Mouse (Mus musculus) heart, postnatal 0 days (tissue): ENCODE measurements at regions not wholly inside any gene's neighbourhood (a gene's known extent, or its start where the extent isn't known, plus 50 kb on each side); places are given as distances from the start of the nearest gene placed in this dataset.
A peak's percentile ranks its signal among the peaks of the same experiment; 100 is the strongest.

Experiments
- ATAC-seq: fragments of 200-750 bp; cut with Nextera tagmentation; 2 replicates; pipeline ENCODE4 v1.8.0; 2017; ENCODE audit warnings: low read depth, moderate number of reproducible peaks, moderate library complexity; ENCODE audit not compliant: insufficient read depth
- DNase-seq: peaks from one replicate; pipeline ENCODE4 v3.0.0-alpha.2; 2016; ENCODE audit warnings: low spot score
- H3K27ac ChIP-seq: fragments of 300-500 bp; sonication (generic); 2 replicates; pipeline ENCODE4 v1.5.1; 2014; ENCODE audit warnings: low read depth, mild to moderate bottlenecking
- H3K27me3 ChIP-seq: fragments of 300-500 bp; sonication (generic); 2 replicates; pipeline ENCODE4 v1.6.1; 2014; ENCODE audit warnings: low read length, mixed read lengths; ENCODE audit not compliant: control insufficient read depth, insufficient read depth
- H3K36me3 ChIP-seq: fragments of 300-500 bp; sonication (generic); replicated peaks from 2 replicates; pipeline ENCODE4 v1.6.1; 2014; ENCODE audit warnings: low read length, mixed read lengths; ENCODE audit not compliant: control insufficient read depth, insufficient read depth
- H3K4me1 ChIP-seq: fragments of 300-500 bp; sonication (generic); 2 replicates; pipeline ENCODE4 v1.6.1; 2014; ENCODE audit warnings: antibody characterized with exemption; ENCODE audit not compliant: control insufficient read depth, insufficient read depth
- H3K4me2 ChIP-seq: fragments of 300-500 bp; sonication (generic); 2 replicates; pipeline ENCODE4 v1.6.1; 2014; ENCODE audit warnings: low read depth, mild to moderate bottlenecking, low read length, moderate library complexity
- H3K4me3 ChIP-seq: fragments of 300-500 bp; sonication (generic); 2 replicates; pipeline ENCODE4 v1.5.1; 2014; ENCODE audit warnings: low read depth, low read length
- H3K9ac ChIP-seq: fragments of 300-500 bp; sonication (generic); replicated peaks from 2 replicates; pipeline ENCODE4 v1.6.1; 2014; ENCODE audit warnings: low read depth, low read length, mixed read lengths
- H3K9me3 ChIP-seq: fragments of 300-500 bp; sonication (generic); replicated peaks from 2 replicates; pipeline ENCODE4 v1.6.1; 2016; ENCODE audit warnings: low read length; ENCODE audit not compliant: control insufficient read depth
- CTCF ChIP-seq: IDR thresholded peaks from 2 replicates; pipeline ENCODE4 v1.5.1; 2016; ENCODE audit warnings: antibody characterized with exemption, control low read depth, low read depth
- EP300 ChIP-seq: IDR thresholded peaks from 2 replicates; pipeline ENCODE4 v1.6.1; 2016; ENCODE audit warnings: antibody characterized with exemption, low read depth
- WGBS: fragments of 180-500 bp; shearing (Covaris S2); extraction: QIAGEN DNeasy Blood & Tissue Kit; methylation state at CpG from one replicate; pipeline ENCODE4 v1.1.7; 2014; 5-methylcytosine and 5-hydroxymethylcytosine counted together

DNA sequence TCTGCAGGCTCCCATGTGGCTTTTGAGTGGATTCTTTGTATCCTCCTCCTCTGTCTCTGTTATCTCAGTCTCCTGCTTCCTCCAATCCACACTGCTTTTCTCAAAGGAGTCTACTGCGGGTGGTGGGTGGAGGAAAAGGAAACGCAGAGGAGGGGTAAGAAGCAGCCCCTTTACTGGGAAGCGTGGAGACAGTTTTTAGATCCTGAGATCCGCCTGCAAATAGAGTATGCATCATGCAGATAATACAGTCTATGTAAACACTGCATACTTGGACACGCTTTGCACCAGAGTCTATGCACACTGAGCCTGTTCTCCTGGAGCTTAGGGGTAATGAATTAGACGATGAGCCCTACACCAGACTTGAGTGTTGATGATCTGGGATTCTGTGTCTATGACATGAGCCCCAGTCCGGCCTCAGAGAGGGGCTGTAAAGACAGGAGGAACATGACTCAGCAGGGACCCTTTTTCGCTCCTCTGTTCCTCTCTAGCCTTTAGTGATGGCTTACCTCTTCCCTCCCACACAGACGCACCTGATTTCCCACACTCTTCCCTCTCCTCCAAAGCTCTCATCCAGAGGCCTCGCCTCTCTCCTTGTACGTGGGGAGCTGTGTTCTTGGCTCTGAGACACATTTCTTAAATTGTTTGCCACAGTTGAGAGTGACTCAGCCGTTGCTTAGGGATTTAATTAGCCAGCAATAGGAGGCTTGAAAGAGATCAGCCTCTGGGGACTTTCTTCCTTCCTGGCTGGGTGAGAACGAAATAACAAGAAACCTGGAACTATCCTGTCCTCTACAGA lies 67.3 kb upstream of the Ppp2r5a start:
- peaks cover 27% of the 10 kb centered on the region for H3K4me1 ChIP-seq
- H3K4me3 ChIP-seq: no peak overlapping the region
- WGBS: 24% methylated on average over 13 of the region's 13 CpGs
- peak overlapping the region; percentile 4; the same call in 1 of the 2 replicates for H3K4me2 ChIP-seq
- DNase-seq (peak; percentile 76), ATAC-seq (peak; percentile 78)
- no peaks in the 10 kb centered on the region for H3K36me3 ChIP-seq
- H3K9ac ChIP-seq: no peak overlapping the region
- H3K27ac ChIP-seq: peak overlapping the region; percentile 69
- no peaks in the 10 kb centered on the region for H3K27me3 ChIP-seq
- no peaks in the 10 kb centered on the region for H3K9me3 ChIP-seq
- TF ChIP-seq EP300 (no peak; the same call in 1 of the 2 replicates), CTCF (no peak)

DNA sequence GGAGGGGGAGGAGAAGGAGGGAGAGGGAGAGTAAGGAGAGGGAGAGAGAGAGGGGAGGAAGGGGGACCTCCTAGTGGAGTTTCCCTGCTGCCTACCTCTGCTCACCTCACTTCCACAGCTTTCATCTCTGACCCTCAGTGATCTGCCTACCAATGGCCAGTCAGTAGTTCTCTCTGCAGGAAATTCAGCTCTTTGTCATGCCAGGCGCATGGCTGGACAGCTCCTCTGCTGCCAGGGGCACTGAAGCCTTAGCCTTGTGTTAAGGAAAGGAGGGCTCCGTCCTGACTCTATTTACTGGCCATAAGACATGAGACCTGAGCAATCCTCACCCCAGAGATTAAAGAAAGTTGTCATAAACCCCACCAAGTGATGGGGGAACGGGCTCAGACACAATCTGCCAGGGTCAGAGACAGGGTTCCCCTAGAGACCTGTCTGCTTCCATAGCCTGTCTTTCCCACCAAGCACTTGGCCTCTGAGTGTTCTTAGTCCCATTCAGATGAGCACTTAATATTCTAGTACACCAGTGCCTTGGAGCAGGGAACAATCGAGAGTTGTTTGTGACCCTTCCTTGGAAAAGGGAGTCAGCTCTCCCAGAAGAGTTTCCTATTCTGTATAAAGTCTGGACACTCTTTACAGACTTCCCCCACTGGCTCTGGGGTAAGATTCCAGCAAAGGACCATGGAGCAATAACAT lies 65.9 kb upstream of the Ppp2r5a start:
- Histone ChIP-seq H3K27ac (no peak overlapping the region), H3K4me1 (peaks cover 27% of the 10 kb centered on the region), H3K36me3 (no peaks in the 10 kb centered on the region), H3K4me2 (no peak overlapping the region), H3K27me3 (no peaks in the 10 kb centered on the region), H3K9me3 (no peaks in the 10 kb centered on the region), H3K4me3 (no peak overlapping the region), H3K9ac (no peak overlapping the region)
- 58% methylated on average over 4 of the region's 4 CpGs for WGBS
- DNase-seq: no peak
- no peak for ATAC-seq
- no peak for TF ChIP-seq CTCF
- TF ChIP-seq EP300: no peak

DNA sequence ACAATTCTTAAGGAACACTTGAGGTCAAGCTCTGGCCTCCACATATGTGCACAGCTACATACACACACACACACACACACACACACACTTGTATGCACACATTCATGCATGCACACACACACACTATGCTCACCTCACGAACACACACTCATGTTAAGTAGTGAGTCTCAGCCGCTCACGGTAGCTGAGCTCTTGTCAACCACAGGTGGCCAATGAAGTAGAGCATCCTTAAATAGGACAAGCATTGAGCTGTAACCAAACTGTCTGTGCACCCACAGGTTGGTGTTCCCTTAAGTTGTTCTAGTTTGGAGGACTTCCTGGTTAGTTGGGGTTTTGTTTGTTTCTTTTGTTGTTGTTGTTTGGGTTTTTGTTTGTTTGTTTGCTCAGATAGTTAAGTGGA lies 63.2 kb upstream of the Ppp2r5a start:
- H3K9me3 ChIP-seq: no peaks in the 10 kb centered on the region
- no peak overlapping the region for H3K4me2 ChIP-seq
- H3K4me3 ChIP-seq: no peak overlapping the region
- no peak for TF ChIP-seq EP300
- TF ChIP-seq CTCF: no peak
- no peak overlapping the region for H3K9ac ChIP-seq
- no peak overlapping the region for H3K27ac ChIP-seq
- ATAC-seq (no peak), DNase-seq (no peak)
- H3K27me3 ChIP-seq: no peaks in the 10 kb centered on the region
- H3K4me1 ChIP-seq: peaks cover 43% of the 10 kb centered on the region
- WGBS: 79% methylated on average over 3 of the region's 3 CpGs
- no peaks in the 10 kb centered on the region for H3K36me3 ChIP-seq

DNA sequence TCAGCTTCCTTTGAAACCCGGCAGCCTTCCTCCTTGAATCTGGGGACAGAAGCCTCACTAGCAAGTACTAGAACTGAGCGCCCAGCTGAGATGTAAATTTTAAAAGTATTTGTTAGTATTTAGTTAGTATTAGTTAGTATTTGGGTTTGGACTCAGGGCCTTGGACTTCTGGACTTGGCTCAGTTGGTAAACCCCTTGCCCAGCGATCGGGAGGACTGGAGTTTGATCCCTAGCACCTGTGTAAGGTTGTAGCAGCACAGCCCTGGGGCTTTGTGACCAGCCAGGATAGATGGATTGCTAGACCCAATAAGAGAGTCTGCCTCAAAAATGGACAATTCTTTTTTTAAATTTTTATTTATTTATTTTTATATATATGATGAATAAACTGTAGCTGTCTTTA lies 62.7 kb upstream of the Ppp2r5a start:
- Histone ChIP-seq H3K4me3 (no peak overlapping the region), H3K27ac (no peak overlapping the region), H3K9ac (no peak overlapping the region), H3K4me2 (no peak overlapping the region), H3K27me3 (no peaks in the 10 kb centered on the region), H3K36me3 (no peaks in the 10 kb centered on the region), H3K4me1 (peaks cover 42% of the 10 kb centered on the region), H3K9me3 (no peaks in the 10 kb centered on the region)
- ATAC-seq: no peak
- 76% methylated on average over 4 of the region's 4 CpGs for WGBS
- no peak for TF ChIP-seq EP300
- TF ChIP-seq CTCF: no peak
- DNase-seq: no peak

DNA sequence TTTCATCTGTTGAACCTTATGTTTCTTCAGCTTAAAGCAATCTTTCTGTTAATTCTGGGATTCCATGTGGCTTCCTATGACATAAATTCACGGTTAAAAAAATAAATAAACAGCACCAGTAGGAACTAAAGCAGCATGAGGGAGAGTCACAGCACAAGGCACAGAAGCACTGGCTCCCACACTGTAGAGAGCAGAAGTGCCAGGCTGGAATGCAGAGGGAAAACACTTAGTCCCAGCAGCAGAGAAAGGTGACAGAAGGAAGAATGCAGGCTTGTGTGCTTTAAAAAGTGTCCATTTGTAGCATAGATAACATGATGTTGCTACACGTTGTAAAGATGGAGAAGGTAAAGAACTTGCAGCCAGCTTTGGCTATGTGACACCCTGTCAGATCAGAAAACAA lies 62.1 kb upstream of the Ppp2r5a start:
- peak overlapping the region; percentile 11; the same call in 1 of the 2 replicates for H3K27ac ChIP-seq
- TF ChIP-seq EP300 (no peak), CTCF (no peak)
- no peak overlapping the region for H3K4me3 ChIP-seq
- DNase-seq (no peak), ATAC-seq (no peak)
- no peak overlapping the region for H3K9ac ChIP-seq
- no peaks in the 10 kb centered on the region for H3K36me3 ChIP-seq
- no peak overlapping the region for H3K4me2 ChIP-seq
- H3K9me3 ChIP-seq: no peaks in the 10 kb centered on the region
- H3K27me3 ChIP-seq: no peaks in the 10 kb centered on the region
- WGBS: 11% methylated on average over 2 of the region's 2 CpGs
- peaks cover 41% of the 10 kb centered on the region for H3K4me1 ChIP-seq
